Mouse (Mus musculus) lung, embryonic 14.5 days (tissue): ENCODE results near the gene B4galnt3. TPM values are rescaled to one million over a fixed set of nuclear protein-coding genes. Genes with fewer than 3 reads are reported as not detected.
A peak's percentile ranks its signal among the peaks of the same experiment; 100 is the strongest.

ENCODE experiments used
- ATAC-seq: fragments of 200-750 bp; cut with Nextera tagmentation; 2 replicates; pipeline ENCODE4 v1.8.0; 2017; ENCODE audit warnings: mild to moderate bottlenecking, moderate TSS enrichment, moderate library complexity; ENCODE audit not compliant: insufficient read depth
- DNase-seq: peaks from one replicate; pipeline ENCODE4 v3.0.0-alpha.2; 2015
- H3K27ac ChIP-seq: fragments of 300-500 bp; sonication (generic); 2 replicates; pipeline ENCODE4 v1.5.1; 2014; ENCODE audit warnings: low read depth, mild to moderate bottlenecking, moderate library complexity
- H3K27me3 ChIP-seq: fragments of 300-500 bp; sonication (generic); 2 replicates; pipeline ENCODE4 v1.6.1; 2014; ENCODE audit warnings: low read length, control low read depth; ENCODE audit not compliant: insufficient read depth
- H3K36me3 ChIP-seq: fragments of 300-500 bp; sonication (generic); 2 replicates; pipeline ENCODE4 v1.6.1; 2014; ENCODE audit warnings: control low read depth; ENCODE audit not compliant: insufficient read depth
- H3K4me1 ChIP-seq: fragments of 300-500 bp; sonication (generic); 2 replicates; pipeline ENCODE4 v1.6.1; 2014; ENCODE audit warnings: antibody characterized with exemption, control low read depth; ENCODE audit not compliant: insufficient read depth
- H3K4me2 ChIP-seq: fragments of 300-500 bp; sonication (generic); 2 replicates; pipeline ENCODE4 v1.6.1; 2014; ENCODE audit warnings: mild to moderate bottlenecking
- H3K4me3 ChIP-seq: fragments of 300-500 bp; sonication (generic); 2 replicates; pipeline ENCODE4 v1.5.1; 2014; ENCODE audit warnings: low read depth, low read length
- H3K9ac ChIP-seq: fragments of 300-500 bp; sonication (generic); 2 replicates; pipeline ENCODE4 v1.6.1; 2014
- H3K9me3 ChIP-seq: fragments of 300-500 bp; sonication (generic); 2 replicates; pipeline ENCODE4 v1.6.1; 2016; ENCODE audit warnings: low read depth, low read length, control low read depth
- CTCF ChIP-seq: IDR thresholded peaks from 2 replicates; pipeline ENCODE4 v1.5.1; 2016; ENCODE audit warnings: antibody characterized with exemption, low read depth
- WGBS: fragments of 180-500 bp; shearing (Covaris S2); extraction: QIAGEN DNeasy Blood & Tissue Kit; methylation state at CpG from one replicate; pipeline ENCODE4 v1.1.7; 2014; 5-methylcytosine and 5-hydroxymethylcytosine counted together
- polyA plus RNA-seq: library from polyadenylated mRNA; unstranded; fragments of >200 nt; fragmentation: Nextera tagmentation; extraction: Ambion mirVana; gene quantifications from 2 replicates; pipeline ENCODE4 v1.2.1, GENCODE M21; 2014

Gene B4galnt3
- polyA plus RNA-seq, 1 experiment from 2014 or later, result 0.09 TPM

DNA sequence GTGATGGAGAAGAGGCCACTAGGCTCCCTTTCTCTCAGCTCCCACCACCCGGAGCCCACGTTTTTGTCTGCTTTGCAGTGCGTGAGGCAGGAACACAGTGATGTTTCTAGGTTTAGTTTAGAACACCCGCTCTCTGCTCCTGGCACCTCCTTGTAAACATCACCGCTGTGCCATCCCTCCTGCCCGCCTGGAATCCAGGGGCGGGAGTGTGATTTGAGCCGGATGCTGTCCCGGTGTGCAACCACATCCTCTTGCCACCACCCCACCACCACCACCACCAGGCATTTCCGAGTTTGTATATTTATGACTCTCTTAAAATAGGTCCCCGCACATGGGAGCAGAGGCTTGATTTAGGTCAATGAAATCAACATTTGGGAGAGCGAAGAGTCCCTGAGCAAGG, 38.7 kb downstream of the B4galnt3 start:
- no peak overlapping the region for H3K4me2 ChIP-seq
- no peak overlapping the region for H3K27ac ChIP-seq
- no peaks in the 10 kb centered on the region for H3K36me3 ChIP-seq
- H3K9me3 ChIP-seq, result no peaks in the 10 kb centered on the region
- no peak for TF ChIP-seq CTCF
- WGBS, result 75% methylated on average over 12 of the region's 12 CpGs
- no peak for ATAC-seq
- H3K27me3 ChIP-seq, result no peaks in the 10 kb centered on the region
- no peaks in the 10 kb centered on the region for H3K4me1 ChIP-seq
- DNase-seq, result no peak
- no peak overlapping the region for H3K4me3 ChIP-seq
- no peak overlapping the region for H3K9ac ChIP-seq

DNA sequence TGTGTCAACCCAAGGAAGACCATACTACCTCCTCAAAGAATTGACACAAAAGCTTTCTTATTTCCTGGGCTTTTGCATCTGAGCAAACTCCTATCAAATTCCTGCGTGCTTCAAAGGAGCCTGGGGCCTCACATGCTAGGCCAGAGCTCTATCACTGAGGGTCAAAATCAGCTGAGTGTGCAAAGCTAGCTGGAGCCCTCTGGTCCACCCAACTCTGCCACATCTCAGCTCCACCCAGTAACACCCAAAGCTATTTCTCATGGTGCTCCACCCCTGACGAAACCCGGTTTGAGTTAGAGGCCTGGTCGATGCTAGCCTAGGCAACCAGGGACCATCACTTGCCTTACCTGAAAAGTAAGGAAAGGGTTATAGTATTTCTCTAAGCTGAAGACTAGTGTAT, 39.2 kb downstream of the B4galnt3 start:
- H3K36me3 ChIP-seq, result no peaks in the 10 kb centered on the region
- no peak overlapping the region for H3K4me3 ChIP-seq
- H3K27ac ChIP-seq, result 0 out of 2 replicates have a peak overlapping the region, but pooled peaks have one; percentile 24
- ATAC-seq (no peak), DNase-seq (no peak)
- H3K27me3 ChIP-seq, result no peaks in the 10 kb centered on the region
- H3K9ac ChIP-seq, result no peak overlapping the region
- no peak for TF ChIP-seq CTCF
- no peak overlapping the region for H3K4me2 ChIP-seq
- WGBS, result 48% methylated on average over 4 of the region's 4 CpGs
- H3K9me3 ChIP-seq, result no peaks in the 10 kb centered on the region
- no peaks in the 10 kb centered on the region for H3K4me1 ChIP-seq

DNA sequence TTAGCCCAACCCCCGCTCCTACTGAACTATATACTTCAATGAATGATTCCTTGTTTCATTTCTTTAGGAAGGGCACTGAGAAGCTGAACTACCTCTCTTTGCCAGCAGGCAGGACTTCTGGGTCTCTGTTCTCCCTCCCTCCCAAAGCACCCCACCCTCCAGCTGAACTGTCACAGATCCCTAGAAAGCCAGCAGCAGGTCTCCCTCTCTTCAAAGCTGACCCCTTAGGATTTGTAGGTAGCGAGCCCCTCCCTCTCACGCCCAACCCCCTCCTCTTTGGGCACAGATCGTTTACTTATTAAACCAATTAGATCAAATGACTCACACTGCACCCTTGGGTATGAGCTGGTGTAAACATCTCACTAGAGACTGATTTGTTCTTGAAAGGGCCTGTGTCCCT, 39.7 kb downstream of the B4galnt3 start:
- Histone ChIP-seq H3K27me3 (no peaks in the 10 kb centered on the region), H3K4me2 (no peak overlapping the region), H3K27ac (0 out of 2 replicates have a peak overlapping the region, but pooled peaks have one; percentile 34), H3K9ac (no peak overlapping the region), H3K4me3 (no peak overlapping the region), H3K4me1 (no peaks in the 10 kb centered on the region), H3K9me3 (no peaks in the 10 kb centered on the region), H3K36me3 (no peaks in the 10 kb centered on the region)
- no peak for ATAC-seq
- no peak for TF ChIP-seq CTCF
- DNase-seq, result no peak
- WGBS, result 34% methylated on average over 4 of the region's 4 CpGs

DNA sequence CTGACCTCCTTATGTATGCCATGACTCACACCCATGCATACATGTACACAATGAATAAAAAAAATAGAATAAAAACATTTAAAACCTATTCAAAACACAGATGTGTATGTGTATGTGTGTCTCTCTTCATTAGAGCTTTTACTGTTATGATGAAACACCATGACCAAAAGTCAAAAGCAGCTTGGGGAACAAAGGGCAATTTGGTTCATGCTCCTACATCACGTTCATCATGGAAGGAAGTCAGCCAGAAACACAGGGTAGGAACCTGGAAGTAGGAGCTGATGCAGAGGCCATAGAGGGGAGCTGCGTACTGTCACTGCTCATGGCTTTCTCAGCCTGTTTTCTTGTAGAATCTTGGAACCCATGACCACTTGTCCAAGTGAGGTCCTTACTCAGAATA, 41.6 kb downstream of the B4galnt3 start:
- Histone ChIP-seq H3K4me2 (no peak overlapping the region), H3K4me1 (no peaks in the 10 kb centered on the region), H3K9me3 (no peaks in the 10 kb centered on the region), H3K36me3 (no peaks in the 10 kb centered on the region), H3K27ac (no peak overlapping the region), H3K27me3 (no peaks in the 10 kb centered on the region), H3K9ac (no peak overlapping the region), H3K4me3 (no peak overlapping the region)
- no peak for TF ChIP-seq CTCF
- 76% methylated on average over 2 of the region's 2 CpGs for WGBS
- DNase-seq (no peak), ATAC-seq (no peak)

DNA sequence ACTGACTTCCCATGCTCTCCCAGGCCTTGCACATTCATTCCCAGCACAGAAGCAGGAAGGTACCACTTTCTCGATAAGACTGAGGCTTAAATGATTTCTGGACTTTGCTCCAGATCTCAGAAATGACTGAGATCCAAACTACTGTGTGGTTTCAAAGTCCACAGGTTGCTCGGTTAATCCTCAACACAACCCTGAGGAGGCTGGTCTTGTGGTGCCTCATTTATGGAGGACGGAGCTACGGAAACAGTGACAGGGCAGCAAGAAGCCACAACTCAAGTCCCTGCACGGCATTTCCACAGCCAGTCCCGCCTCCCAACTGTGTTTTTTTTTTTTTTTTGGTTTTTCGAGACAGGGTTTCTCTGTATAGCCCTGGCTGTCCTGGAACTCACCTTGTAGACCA, 43.3 kb downstream of the B4galnt3 start:
- H3K27ac ChIP-seq, result no peak overlapping the region
- DNase-seq, result no peak
- 80% methylated on average over 6 of the region's 7 CpGs for WGBS

DNA sequence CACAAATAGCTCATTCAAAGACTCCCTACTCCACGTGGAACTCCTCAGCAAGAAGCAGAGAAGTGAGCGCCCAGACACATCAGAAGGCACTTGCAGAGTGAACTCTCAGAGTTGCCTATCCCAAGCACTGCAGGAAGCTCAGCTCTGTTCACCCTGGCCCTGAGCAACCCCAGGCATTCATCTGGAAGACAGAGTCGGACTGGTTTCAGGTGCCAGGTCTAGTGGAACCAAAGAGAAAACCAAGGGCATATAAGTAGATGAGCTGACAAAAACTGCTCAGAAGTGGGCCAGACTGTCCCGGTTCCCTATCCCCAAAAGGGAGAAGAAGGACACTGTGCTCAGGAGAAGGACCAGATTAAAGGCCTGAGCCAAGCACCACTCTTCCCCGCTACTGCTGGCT, 44.5 kb downstream of the B4galnt3 start:
- no peak for TF ChIP-seq CTCF
- 60% methylated on average over 5 of the region's 5 CpGs for WGBS
- no peak overlapping the region for H3K4me3 ChIP-seq
- no peaks in the 10 kb centered on the region for H3K9me3 ChIP-seq
- H3K4me2 ChIP-seq, result no peak overlapping the region
- DNase-seq (no peak), ATAC-seq (no peak)
- H3K9ac ChIP-seq, result no peak overlapping the region
- no peak overlapping the region for H3K27ac ChIP-seq
- no peaks in the 10 kb centered on the region for H3K4me1 ChIP-seq
- H3K27me3 ChIP-seq, result no peaks in the 10 kb centered on the region
- no peaks in the 10 kb centered on the region for H3K36me3 ChIP-seq

More for the DNA sequence above, 43.3 kb downstream of the B4galnt3 start:
- Histone ChIP-seq H3K27me3 (no peaks in the 10 kb centered on the region), H3K36me3 (no peaks in the 10 kb centered on the region), H3K4me3 (no peak overlapping the region), H3K4me2 (no peak overlapping the region), H3K9me3 (no peaks in the 10 kb centered on the region), H3K9ac (no peak overlapping the region), H3K4me1 (no peaks in the 10 kb centered on the region)
- ATAC-seq, result no peak
- TF ChIP-seq CTCF, result no peak

DNA sequence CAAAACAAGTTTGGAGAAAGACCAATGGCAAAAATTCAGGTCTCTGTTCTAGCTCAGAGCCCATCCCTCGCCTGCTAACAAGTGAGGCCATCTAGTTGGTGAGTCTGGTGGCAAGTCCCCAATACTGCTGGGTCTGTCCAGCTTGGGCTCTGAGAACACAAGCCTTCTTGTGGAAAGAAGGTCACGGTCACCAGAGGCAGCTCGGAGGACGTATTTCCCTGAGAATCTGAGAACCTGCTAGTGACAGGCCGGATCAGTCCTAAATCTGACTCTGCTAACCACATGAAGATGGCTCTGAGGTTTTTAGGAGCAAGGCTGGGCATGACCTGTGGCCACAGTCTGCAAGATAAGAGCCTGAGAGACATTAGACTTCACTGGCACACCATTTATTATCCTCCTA, 47.7 kb downstream of the B4galnt3 start:
- WGBS, result 65% methylated on average over 5 of the region's 5 CpGs
- H3K4me2 ChIP-seq, result no peak overlapping the region
- no peak overlapping the region for H3K9ac ChIP-seq
- TF ChIP-seq CTCF, result no peak
- no peaks in the 10 kb centered on the region for H3K9me3 ChIP-seq
- H3K4me1 ChIP-seq, result no peaks in the 10 kb centered on the region
- H3K4me3 ChIP-seq, result no peak overlapping the region
- no peaks in the 10 kb centered on the region for H3K36me3 ChIP-seq
- H3K27me3 ChIP-seq, result no peaks in the 10 kb centered on the region
- ATAC-seq (no peak), DNase-seq (no peak)
- no peak overlapping the region for H3K27ac ChIP-seq

DNA sequence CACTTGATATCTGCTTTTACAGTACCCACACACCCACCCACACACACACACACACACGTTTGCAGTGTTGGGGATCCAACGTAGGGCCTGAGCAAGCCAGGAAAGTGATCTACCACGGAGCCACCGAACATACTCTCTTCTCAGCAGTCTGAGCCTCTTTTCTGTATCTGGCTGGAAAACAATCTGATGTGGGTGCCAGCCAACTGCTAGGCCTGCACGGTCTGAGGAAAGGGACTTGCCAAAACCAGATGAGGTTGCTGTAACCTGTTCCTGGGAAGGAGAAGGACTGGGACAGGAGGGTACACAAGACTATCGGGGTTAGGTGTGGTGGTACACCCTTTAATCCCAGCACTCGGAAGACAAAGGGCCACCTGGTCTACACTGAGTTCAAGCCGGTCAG, 51.1 kb downstream of the B4galnt3 start:
- Histone ChIP-seq H3K27me3 (no peaks in the 10 kb centered on the region), H3K36me3 (no peaks in the 10 kb centered on the region), H3K9ac (no peak overlapping the region), H3K27ac (no peak overlapping the region), H3K4me3 (no peak overlapping the region), H3K9me3 (no peaks in the 10 kb centered on the region), H3K4me2 (no peak overlapping the region), H3K4me1 (no peaks in the 10 kb centered on the region)
- no peak for TF ChIP-seq CTCF
- ATAC-seq, result no peak
- 65% methylated on average over 8 of the region's 8 CpGs for WGBS
- no peak for DNase-seq
